Mouse (Mus musculus) neural tube, embryonic 11.5 days (tissue): ENCODE data around the gene Susd1. TPM values are rescaled to one million over a fixed set of nuclear protein-coding genes. Genes with fewer than 3 reads are reported as not detected.

Source experiments
- ATAC-seq: fragments of 200-750 bp; cut with Nextera tagmentation; 2 replicates; pipeline ENCODE4 v1.8.0; 2017; ENCODE audit warnings: moderate number of reproducible peaks, mild to moderate bottlenecking, moderate TSS enrichment, moderate library complexity; ENCODE audit not compliant: insufficient read depth, low FRiP score, low TSS enrichment
- DNase-seq: peaks from one replicate; pipeline ENCODE4 v3.0.0-alpha.2; 2015; ENCODE audit warnings: low spot score
- H3K27ac ChIP-seq: fragments of 300-500 bp; sonication (generic); 2 replicates; pipeline ENCODE4 v1.5.1; 2014; ENCODE audit warnings: low read depth, mild to moderate bottlenecking, low read length
- H3K27me3 ChIP-seq: fragments of 300-500 bp; sonication (generic); 2 replicates; pipeline ENCODE4 v1.6.1; 2014; ENCODE audit warnings: mild to moderate bottlenecking, low read length, mixed read lengths; ENCODE audit not compliant: control insufficient read depth, insufficient read depth
- H3K36me3 ChIP-seq: fragments of 300-500 bp; sonication (generic); 2 replicates; pipeline ENCODE4 v1.6.1; 2014; ENCODE audit warnings: mild to moderate bottlenecking, low read length, moderate library complexity, mixed read lengths; ENCODE audit not compliant: control insufficient read depth, insufficient read depth
- H3K4me1 ChIP-seq: fragments of 300-500 bp; sonication (generic); 2 replicates; pipeline ENCODE4 v1.6.1; 2014; ENCODE audit warnings: low read length, mixed read lengths; ENCODE audit not compliant: control insufficient read depth, insufficient read depth
- H3K4me2 ChIP-seq: fragments of 300-500 bp; sonication (generic); 2 replicates; pipeline ENCODE4 v1.6.1; 2014; ENCODE audit warnings: low read depth, mild to moderate bottlenecking, moderate library complexity
- H3K4me3 ChIP-seq: fragments of 300-500 bp; sonication (generic); 2 replicates; pipeline ENCODE4 v1.5.1; 2014; ENCODE audit warnings: low read depth, low read length
- H3K9ac ChIP-seq: fragments of 300-500 bp; sonication (generic); 2 replicates; pipeline ENCODE4 v1.6.1; 2014; ENCODE audit warnings: mild to moderate bottlenecking, low read length
- H3K9me3 ChIP-seq: fragments of 300-500 bp; sonication (generic); 2 replicates; pipeline ENCODE4 v1.6.1; 2016; ENCODE audit warnings: low read length; ENCODE audit not compliant: control insufficient read depth
- WGBS: fragments of 180-500 bp; shearing (Covaris S2); extraction: QIAGEN DNeasy Blood & Tissue Kit; methylation state at CpG from one replicate; pipeline ENCODE4 v1.1.7; 2014; 5-methylcytosine and 5-hydroxymethylcytosine counted together
- polyA plus RNA-seq: library from polyadenylated mRNA; unstranded; fragments of >200 nt; fragmentation: Nextera tagmentation; extraction: Ambion mirVana; gene quantifications from 2 replicates; pipeline ENCODE4 v1.2.1, GENCODE M21; 2014

The Susd1 gene
- polyA plus RNA-seq, 1 experiment from 2014 or later = 0.81 TPM

- no peak for ATAC-seq
- no peak overlapping the region for H3K9ac ChIP-seq
- no peak overlapping the region for H3K27ac ChIP-seq
- no peaks in the 10 kb centered on the region for H3K9me3 ChIP-seq
- no peaks in the 10 kb centered on the region for H3K4me1 ChIP-seq
- H3K4me2 ChIP-seq = no peak overlapping the region
- 80% methylated on average over 13 of the region's 13 CpGs for WGBS
- DNase-seq = peak; percentile 26
- no peak overlapping the region for H3K4me3 ChIP-seq
- no peaks in the 10 kb centered on the region for H3K36me3 ChIP-seq
- H3K27me3 ChIP-seq = no peaks in the 10 kb centered on the region
Measured at GRCm38 (mm10) chr4:59381007-59381743, 57.3 kb downstream of the Susd1 start.

- Histone ChIP-seq H3K4me1 (no peaks in the 10 kb centered on the region), H3K36me3 (no peaks in the 10 kb centered on the region), H3K4me3 (no peak overlapping the region), H3K27me3 (no peaks in the 10 kb centered on the region), H3K9me3 (no peaks in the 10 kb centered on the region), H3K27ac (no peak overlapping the region), H3K4me2 (no peak overlapping the region), H3K9ac (no peak overlapping the region)
- WGBS = 91% methylated on average over 4 of the region's 4 CpGs
- ATAC-seq = no peak
- no peak for DNase-seq
Measured at GRCm38 (mm10) chr4:59380478-59380877, 58.0 kb downstream of the Susd1 start.

- H3K4me3 ChIP-seq = no peak overlapping the region
- H3K27me3 ChIP-seq = no peaks in the 10 kb centered on the region
- H3K9me3 ChIP-seq = no peaks in the 10 kb centered on the region
- ATAC-seq (no peak), DNase-seq (no peak)
- H3K9ac ChIP-seq = no peak overlapping the region
- H3K4me1 ChIP-seq = no peaks in the 10 kb centered on the region
- H3K36me3 ChIP-seq = no peaks in the 10 kb centered on the region
- H3K4me2 ChIP-seq = no peak overlapping the region
- WGBS = 82% methylated on average over 5 of the region's 5 CpGs
- H3K27ac ChIP-seq = no peak overlapping the region
Measured at GRCm38 (mm10) chr4:59379876-59380275, 58.6 kb downstream of the Susd1 start.

GRCm38 (mm10) chr4:59378631-59379030, 59.8 kb downstream of the Susd1 start:
- DNase-seq = no peak
- Histone ChIP-seq H3K9me3 (no peaks in the 10 kb centered on the region), H3K4me1 (no peaks in the 10 kb centered on the region), H3K9ac (no peak overlapping the region), H3K27ac (no peak overlapping the region), H3K4me2 (no peak overlapping the region), H3K36me3 (no peaks in the 10 kb centered on the region), H3K4me3 (no peak overlapping the region), H3K27me3 (no peaks in the 10 kb centered on the region)
- no peak for ATAC-seq
- 90% methylated on average over 4 of the region's 4 CpGs for WGBS

- ATAC-seq (no peak), DNase-seq (no peak)
- no peak overlapping the region for H3K9ac ChIP-seq
- no peak overlapping the region for H3K4me3 ChIP-seq
- H3K27ac ChIP-seq = no peak overlapping the region
- no peaks in the 10 kb centered on the region for H3K36me3 ChIP-seq
- H3K27me3 ChIP-seq = no peaks in the 10 kb centered on the region
- H3K4me1 ChIP-seq = no peaks in the 10 kb centered on the region
- H3K4me2 ChIP-seq = no peak overlapping the region
- WGBS = 73% methylated on average over 10 of the region's 10 CpGs
- no peaks in the 10 kb centered on the region for H3K9me3 ChIP-seq
Measured at GRCm38 (mm10) chr4:59374271-59374938, 64.0 kb downstream of the Susd1 start.

GRCm38 (mm10) chr4:59372546-59373157, 65.8 kb downstream of the Susd1 start:
- Histone ChIP-seq H3K36me3 (no peaks in the 10 kb centered on the region), H3K9ac (no peak overlapping the region), H3K27ac (no peak overlapping the region), H3K4me2 (no peak overlapping the region), H3K4me3 (no peak overlapping the region), H3K9me3 (no peaks in the 10 kb centered on the region), H3K4me1 (no peaks in the 10 kb centered on the region), H3K27me3 (no peaks in the 10 kb centered on the region)
- WGBS = 78% methylated on average over 5 of the region's 5 CpGs
- no peak for DNase-seq
- ATAC-seq = no peak

GRCm38 (mm10) chr4:59371910-59372309, 66.5 kb downstream of the Susd1 start:
- Histone ChIP-seq H3K4me3 (no peak overlapping the region), H3K4me1 (no peaks in the 10 kb centered on the region), H3K36me3 (no peaks in the 10 kb centered on the region), H3K9ac (no peak overlapping the region), H3K4me2 (no peak overlapping the region), H3K27ac (no peak overlapping the region), H3K9me3 (no peaks in the 10 kb centered on the region), H3K27me3 (no peaks in the 10 kb centered on the region)
- ATAC-seq = no peak
- whole genome bisulfite sequencing = 94% methylated on average over 5 of the region's 5 CpGs
- no peak for DNase-seq

- no peak for DNase-seq
Measured at GRCm38 (mm10) chr4:59369941-59370340, 68.5 kb downstream of the Susd1 start.

GRCm38 (mm10) chr4:59368118-59368517, 70.3 kb downstream of the Susd1 start:
- no peaks in the 10 kb centered on the region for H3K4me1 ChIP-seq
- no peak overlapping the region for H3K9ac ChIP-seq
- no peak overlapping the region for H3K27ac ChIP-seq
- H3K36me3 ChIP-seq = no peaks in the 10 kb centered on the region
- DNase-seq (no peak), ATAC-seq (no peak)
- no peaks in the 10 kb centered on the region for H3K27me3 ChIP-seq
- H3K9me3 ChIP-seq = no peaks in the 10 kb centered on the region
- 90% methylated on average over 9 of the region's 9 CpGs for WGBS
- H3K4me2 ChIP-seq = no peak overlapping the region
- no peak overlapping the region for H3K4me3 ChIP-seq

More at GRCm38 (mm10) chr4:59369941-59370340, 68.5 kb downstream of the Susd1 start:
- Histone ChIP-seq H3K4me2 (no peak overlapping the region), H3K27ac (no peak overlapping the region), H3K27me3 (no peaks in the 10 kb centered on the region), H3K9me3 (no peaks in the 10 kb centered on the region), H3K9ac (no peak overlapping the region), H3K36me3 (no peaks in the 10 kb centered on the region), H3K4me1 (no peaks in the 10 kb centered on the region), H3K4me3 (no peak overlapping the region)
- ATAC-seq = no peak
- WGBS = 95% methylated on average over 2 of the region's 2 CpGs
